Mouse (Mus musculus): ENCODE results near the gene Npas3. TPM values are rescaled to one million over a fixed set of nuclear protein-coding genes. Genes with fewer than 3 reads are reported as not detected.

Npas3 gene
- polyA plus RNA-seq, 1 experiment from 2014 or later: 27.9 TPM

DNA sequence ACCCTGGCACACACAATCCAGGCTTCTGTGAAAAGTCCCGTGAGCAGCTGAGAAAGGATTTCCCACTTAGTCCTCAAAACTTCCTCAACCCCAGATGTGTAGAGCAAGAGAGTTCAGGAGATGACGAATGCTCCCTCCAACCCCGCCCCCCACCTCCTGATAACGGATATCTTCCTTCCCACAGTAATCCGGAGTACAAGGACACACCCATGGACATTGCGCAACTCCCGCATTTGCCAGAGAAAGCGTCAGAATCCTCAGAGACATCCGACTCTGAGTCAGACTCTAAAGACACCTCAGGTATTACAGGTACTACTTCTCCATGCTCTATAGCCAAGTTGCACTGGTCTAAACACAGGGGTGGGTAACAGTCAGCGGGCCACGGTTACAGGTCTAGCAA, 817.1 kb downstream of the Npas3 start:
- no peaks in the 10 kb centered on the region for H3K36me3 ChIP-seq (ENCODE audit: control insufficient read depth, insufficient read depth, low read length)

GRCm38 (mm10) chr12:54067419-54067818, 818.9 kb downstream of the Npas3 start:
- Histone ChIP-seq H3K27ac (ENCODE audit: low read length) (no peak overlapping the region), H3K4me3 (ENCODE audit: low read depth, low read length) (peak overlapping the region; percentile 34; the same call in 1 of the 2 replicates), H3K4me1 (ENCODE audit: control insufficient read depth, insufficient read depth, low read length) (peaks cover 4% of the 10 kb centered on the region; the same call in 1 of the 2 replicates), H3K27me3 (ENCODE audit: control insufficient read depth, insufficient read depth, low read depth, low read length) (peaks cover 6% of the 10 kb centered on the region; the same call in 1 of the 2 replicates), H3K9ac (ENCODE audit: low read depth, low read length) (peak overlapping the region; percentile 13; the same call in 1 of the 2 replicates), H3K36me3 (ENCODE audit: control insufficient read depth, insufficient read depth, low read length) (no peaks in the 10 kb centered on the region), H3K9me3 (replicated peaks; ENCODE audit: control insufficient read depth, low read length, poor library complexity, severe bottlenecking) (no peaks in the 10 kb centered on the region), H3K4me2 (ENCODE audit: low read length) (peak overlapping the region; percentile 60)
- 37% methylated on average over 14 of the region's 14 CpGs for WGBS
- ATAC-seq: 0 out of 2 replicates have a peak, but pooled peaks have one; percentile 44

More for the DNA sequence above, 817.1 kb downstream of the Npas3 start:
- Histone ChIP-seq H3K9me3 (replicated peaks; ENCODE audit: control insufficient read depth, low read length, poor library complexity, severe bottlenecking) (no peaks in the 10 kb centered on the region), H3K27me3 (ENCODE audit: control insufficient read depth, insufficient read depth, low read depth, low read length) (peaks cover 6% of the 10 kb centered on the region; the same call in 1 of the 2 replicates), H3K27ac (ENCODE audit: low read length) (no peak overlapping the region), H3K4me1 (ENCODE audit: control insufficient read depth, insufficient read depth, low read length) (peaks cover 4% of the 10 kb centered on the region), H3K9ac (ENCODE audit: low read depth, low read length) (no peak overlapping the region), H3K4me3 (ENCODE audit: low read depth, low read length) (no peak overlapping the region), H3K4me2 (ENCODE audit: low read length) (no peak overlapping the region)
- no peak for ATAC-seq
- WGBS: 83% methylated on average over 11 of the region's 11 CpGs

GRCm38 (mm10) chr12:54067886-54068756, 819.6 kb downstream of the Npas3 start:
- Histone ChIP-seq H3K4me2 (ENCODE audit: low read length) (peak overlapping the region; percentile 60), H3K4me1 (ENCODE audit: control insufficient read depth, insufficient read depth, low read length) (peaks cover 4% of the 10 kb centered on the region; the same call in 1 of the 2 replicates), H3K9ac (ENCODE audit: low read depth, low read length) (peak overlapping the region; percentile 13; the same call in 1 of the 2 replicates), H3K9me3 (replicated peaks; ENCODE audit: control insufficient read depth, low read length, poor library complexity, severe bottlenecking) (no peaks in the 10 kb centered on the region), H3K27me3 (ENCODE audit: control insufficient read depth, insufficient read depth, low read depth, low read length) (peaks cover 6% of the 10 kb centered on the region; the same call in 1 of the 2 replicates), H3K4me3 (ENCODE audit: low read depth, low read length) (peak overlapping the region; percentile 34), H3K27ac (ENCODE audit: low read length) (no peak overlapping the region), H3K36me3 (ENCODE audit: control insufficient read depth, insufficient read depth, low read length) (no peaks in the 10 kb centered on the region)
- peak; percentile 73 for ATAC-seq
- 8% methylated on average over 83 of the region's 84 CpGs for WGBS

DNA sequence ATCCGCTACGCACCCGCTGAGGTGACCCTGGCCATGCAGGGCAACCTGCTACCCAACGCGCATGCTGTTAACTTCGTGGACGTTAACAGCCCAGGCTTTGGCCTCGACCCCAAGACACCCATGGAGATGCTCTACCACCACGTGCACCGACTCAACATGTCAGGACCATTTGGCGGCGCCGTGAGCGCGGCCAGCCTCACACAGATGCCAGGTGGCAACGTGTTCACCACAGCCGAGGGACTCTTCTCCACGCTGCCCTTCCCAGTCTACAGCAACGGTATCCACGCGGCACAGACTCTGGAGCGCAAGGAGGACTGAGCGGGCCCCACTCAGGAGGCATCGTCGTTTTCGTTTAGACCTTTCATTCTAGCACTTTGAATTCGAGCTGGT, 820.3 kb downstream of the Npas3 start:
- WGBS: 74% methylated on average over 27 of the region's 27 CpGs
- H3K9me3 ChIP-seq (replicated peaks; ENCODE audit: control insufficient read depth, low read length, poor library complexity, severe bottlenecking): no peaks in the 10 kb centered on the region
- ATAC-seq: no peak
- H3K36me3 ChIP-seq (ENCODE audit: control insufficient read depth, insufficient read depth, low read length): no peaks in the 10 kb centered on the region
- peaks cover 6% of the 10 kb centered on the region; the same call in 1 of the 2 replicates for H3K27me3 ChIP-seq (ENCODE audit: control insufficient read depth, insufficient read depth, low read depth, low read length)
- H3K27ac ChIP-seq (ENCODE audit: low read length): no peak overlapping the region
- no peak overlapping the region for H3K4me3 ChIP-seq (ENCODE audit: low read depth, low read length)
- H3K4me1 ChIP-seq (ENCODE audit: control insufficient read depth, insufficient read depth, low read length): peaks cover 4% of the 10 kb centered on the region; the same call in 1 of the 2 replicates
- no peak overlapping the region for H3K9ac ChIP-seq (ENCODE audit: low read depth, low read length)
- no peak overlapping the region; the same call in 1 of the 2 replicates for H3K4me2 ChIP-seq (ENCODE audit: low read length)

DNA sequence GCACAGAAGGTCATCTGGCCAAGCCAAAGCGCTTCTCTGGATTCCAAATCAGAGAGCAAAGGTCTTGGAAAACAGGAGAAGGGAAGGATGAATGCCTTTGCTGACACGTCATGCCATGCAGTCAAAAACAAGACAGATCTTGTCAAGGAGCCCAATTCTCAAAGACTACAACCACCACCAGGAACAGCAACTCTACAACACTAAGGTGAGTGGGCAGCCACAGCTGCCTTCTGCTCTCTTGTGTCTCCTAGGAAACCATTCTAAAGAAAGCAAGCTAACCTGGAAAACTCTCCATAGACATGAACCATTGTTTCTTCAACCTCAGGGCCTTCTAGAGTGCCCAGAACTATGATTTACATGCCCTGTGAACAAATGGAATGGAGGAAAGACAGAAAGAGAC, 825.5 kb downstream of the Npas3 start:
- Histone ChIP-seq H3K27ac (ENCODE audit: low read length) (no peak overlapping the region), H3K27me3 (ENCODE audit: control insufficient read depth, insufficient read depth, low read depth, low read length) (peaks cover under 1% of the 10 kb centered on the region; the same call in 1 of the 2 replicates), H3K4me3 (ENCODE audit: low read depth, low read length) (no peak overlapping the region), H3K36me3 (ENCODE audit: control insufficient read depth, insufficient read depth, low read length) (no peaks in the 10 kb centered on the region), H3K4me2 (ENCODE audit: low read length) (no peak overlapping the region), H3K9ac (ENCODE audit: low read depth, low read length) (no peak overlapping the region), H3K4me1 (ENCODE audit: control insufficient read depth, insufficient read depth, low read length) (no peaks in the 10 kb centered on the region), H3K9me3 (replicated peaks; ENCODE audit: control insufficient read depth, low read length, poor library complexity, severe bottlenecking) (no peaks in the 10 kb centered on the region)
- ATAC-seq: no peak
- 93% methylated on average over 2 of the region's 2 CpGs for WGBS

DNA sequence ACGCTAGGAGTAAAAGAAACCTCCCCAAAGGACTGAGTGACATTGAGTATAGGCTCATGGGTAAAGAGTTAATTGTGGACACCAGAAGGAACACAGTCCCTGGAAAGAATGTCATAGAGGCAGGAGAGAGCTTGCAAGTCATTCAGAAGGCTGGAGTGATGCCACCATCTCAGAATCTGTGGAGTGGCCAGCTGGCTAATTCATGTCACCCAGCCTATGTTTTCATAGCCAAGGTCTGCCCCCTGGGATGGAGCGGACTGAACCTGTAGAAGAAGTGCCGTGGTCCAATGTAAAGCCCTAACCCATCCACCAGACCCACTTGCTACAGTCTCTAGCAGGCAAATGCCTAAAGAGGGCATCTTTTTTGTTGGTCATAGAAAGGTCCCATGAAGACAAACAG, 832.5 kb downstream of the Npas3 start:
- Histone ChIP-seq H3K9me3 (replicated peaks; ENCODE audit: control insufficient read depth, low read length, poor library complexity, severe bottlenecking) (no peaks in the 10 kb centered on the region), H3K9ac (ENCODE audit: low read depth, low read length) (no peak overlapping the region), H3K4me3 (ENCODE audit: low read depth, low read length) (no peak overlapping the region), H3K4me1 (ENCODE audit: control insufficient read depth, insufficient read depth, low read length) (no peaks in the 10 kb centered on the region), H3K27ac (ENCODE audit: low read length) (no peak overlapping the region), H3K27me3 (ENCODE audit: control insufficient read depth, insufficient read depth, low read depth, low read length) (no peaks in the 10 kb centered on the region), H3K4me2 (ENCODE audit: low read length) (no peak overlapping the region), H3K36me3 (ENCODE audit: control insufficient read depth, insufficient read depth, low read length) (no peaks in the 10 kb centered on the region)
- WGBS: 92% methylated on average over 3 of the region's 3 CpGs
- no peak for ATAC-seq

DNA sequence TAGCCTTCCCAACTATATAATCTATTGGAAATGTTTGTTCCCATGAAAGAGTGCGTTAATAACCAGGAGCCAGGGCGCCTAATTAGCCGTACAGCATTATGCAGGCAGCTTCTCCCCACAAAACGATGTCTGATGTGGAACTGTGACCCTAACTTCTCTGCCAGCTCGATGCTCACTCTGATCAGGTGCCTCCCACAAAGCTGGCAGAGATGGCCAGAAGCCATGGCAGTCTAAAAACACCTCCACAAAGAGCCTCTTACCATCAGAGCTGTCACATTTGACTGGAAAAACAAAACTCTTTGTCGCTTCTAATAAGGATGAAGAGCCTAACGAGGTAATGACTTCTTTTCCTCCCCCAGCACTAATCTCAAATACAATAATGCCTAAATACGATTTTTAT, 845.3 kb downstream of the Npas3 start:
- no peaks in the 10 kb centered on the region for H3K27me3 ChIP-seq (ENCODE audit: control insufficient read depth, insufficient read depth, low read depth, low read length)
- WGBS: 42% methylated on average over 8 of the region's 8 CpGs
- H3K4me1 ChIP-seq (ENCODE audit: control insufficient read depth, insufficient read depth, low read length): no peaks in the 10 kb centered on the region
- H3K36me3 ChIP-seq (ENCODE audit: control insufficient read depth, insufficient read depth, low read length): no peaks in the 10 kb centered on the region
- no peak for ATAC-seq
- no peak overlapping the region for H3K27ac ChIP-seq (ENCODE audit: low read length)
- no peak overlapping the region for H3K4me2 ChIP-seq (ENCODE audit: low read length)
- H3K9me3 ChIP-seq (replicated peaks; ENCODE audit: control insufficient read depth, low read length, poor library complexity, severe bottlenecking): no peaks in the 10 kb centered on the region
- H3K9ac ChIP-seq (ENCODE audit: low read depth, low read length): no peak overlapping the region
- H3K4me3 ChIP-seq (ENCODE audit: low read depth, low read length): no peak overlapping the region

DNA sequence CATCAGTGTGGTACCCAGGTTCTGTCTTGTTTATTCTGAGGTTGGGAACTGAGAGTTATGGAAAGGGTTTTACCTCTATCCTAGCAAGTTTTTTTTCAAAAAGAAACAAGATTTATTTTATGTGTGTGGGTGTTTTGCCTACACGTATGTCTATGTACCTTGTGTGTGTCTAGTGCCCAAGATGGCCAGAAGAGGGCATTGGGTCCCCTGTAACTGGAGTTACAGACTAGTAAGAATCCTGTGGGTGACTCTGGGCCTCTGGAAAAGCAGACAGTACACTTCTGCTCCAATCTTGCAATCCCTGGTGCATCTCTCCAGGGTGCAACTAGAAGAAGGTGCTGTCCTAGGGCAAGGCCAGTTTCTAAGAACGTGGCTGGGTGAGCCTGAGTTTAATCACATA, 848.0 kb downstream of the Npas3 start:
- Histone ChIP-seq H3K4me1 (ENCODE audit: control insufficient read depth, insufficient read depth, low read length) (no peaks in the 10 kb centered on the region), H3K27ac (ENCODE audit: low read length) (no peak overlapping the region), H3K9me3 (replicated peaks; ENCODE audit: control insufficient read depth, low read length, poor library complexity, severe bottlenecking) (no peaks in the 10 kb centered on the region), H3K4me2 (ENCODE audit: low read length) (no peak overlapping the region), H3K4me3 (ENCODE audit: low read depth, low read length) (no peak overlapping the region), H3K27me3 (ENCODE audit: control insufficient read depth, insufficient read depth, low read depth, low read length) (no peaks in the 10 kb centered on the region), H3K36me3 (ENCODE audit: control insufficient read depth, insufficient read depth, low read length) (no peaks in the 10 kb centered on the region), H3K9ac (ENCODE audit: low read depth, low read length) (no peak overlapping the region)
- 83% methylated on average over 2 of the region's 2 CpGs for WGBS
- no peak for ATAC-seq

- 54% methylated on average over 6 of the region's 6 CpGs for WGBS
- ATAC-seq: no peak
- Histone ChIP-seq H3K36me3 (ENCODE audit: control insufficient read depth, insufficient read depth, low read length) (no peaks in the 10 kb centered on the region), H3K9ac (ENCODE audit: low read depth, low read length) (no peak overlapping the region), H3K27ac (ENCODE audit: low read length) (no peak overlapping the region), H3K4me2 (ENCODE audit: low read length) (no peak overlapping the region), H3K4me3 (ENCODE audit: low read depth, low read length) (no peak overlapping the region), H3K27me3 (ENCODE audit: control insufficient read depth, insufficient read depth, low read depth, low read length) (no peaks in the 10 kb centered on the region), H3K4me1 (ENCODE audit: control insufficient read depth, insufficient read depth, low read length) (no peaks in the 10 kb centered on the region), H3K9me3 (replicated peaks; ENCODE audit: control insufficient read depth, low read length, poor library complexity, severe bottlenecking) (no peaks in the 10 kb centered on the region)
Observed at GRCm38 (mm10) chr12:54098136-54098535, 849.7 kb downstream of the Npas3 start.

Measured in midbrain, embryonic 16.5 days (tissue).